Mouse (Mus musculus): Measurements from ENCODE around the gene E130218I03Rik.
A peak's percentile ranks its signal among the peaks of the same experiment; 100 is the strongest.
"Not testable (repeated sequence)": the region's sequence is repeated elsewhere in the genome, so short reads cannot be mapped to it uniquely, and the experiment has no call there.

Gene E130218I03Rik

DNA sequence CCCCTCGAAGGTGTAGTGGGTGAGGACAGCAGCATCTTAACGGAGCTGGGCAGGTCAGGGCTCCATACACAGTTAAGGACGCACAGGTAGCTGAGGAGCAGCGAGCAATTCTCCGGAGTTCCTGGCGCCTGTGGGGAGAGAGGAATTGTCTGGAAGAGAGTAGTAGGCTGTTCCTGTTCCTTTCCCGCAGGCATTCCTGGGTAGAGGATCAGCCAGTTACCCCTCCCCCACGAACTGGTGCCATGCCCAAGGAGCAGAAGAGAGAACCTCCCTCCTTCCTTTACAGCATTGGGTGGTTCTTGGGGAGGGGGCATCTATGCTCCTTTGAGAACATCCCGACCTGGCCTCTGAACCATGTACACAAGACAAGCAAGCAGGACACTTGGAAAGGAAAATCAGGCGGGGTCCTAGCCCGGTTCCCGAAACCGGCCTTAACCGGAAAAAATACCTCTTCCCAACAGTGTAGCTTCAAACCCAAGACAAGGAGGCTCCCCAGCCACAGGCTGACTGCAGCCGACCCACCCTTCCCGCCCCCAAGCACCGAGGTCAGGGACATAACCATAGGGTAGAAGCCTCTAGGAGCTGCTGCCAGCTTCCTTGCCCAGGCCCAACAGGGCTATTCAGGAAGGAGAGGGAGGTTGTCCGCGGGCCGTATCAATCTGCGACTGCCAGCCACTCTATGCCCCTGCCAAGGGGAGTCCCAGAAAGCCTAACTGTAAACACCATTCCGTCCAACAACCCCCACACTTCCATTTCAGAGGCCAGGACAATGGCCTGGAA, 8.9 kb downstream of the E130218I03Rik start:
- no peak for DNase-seq

DNA sequence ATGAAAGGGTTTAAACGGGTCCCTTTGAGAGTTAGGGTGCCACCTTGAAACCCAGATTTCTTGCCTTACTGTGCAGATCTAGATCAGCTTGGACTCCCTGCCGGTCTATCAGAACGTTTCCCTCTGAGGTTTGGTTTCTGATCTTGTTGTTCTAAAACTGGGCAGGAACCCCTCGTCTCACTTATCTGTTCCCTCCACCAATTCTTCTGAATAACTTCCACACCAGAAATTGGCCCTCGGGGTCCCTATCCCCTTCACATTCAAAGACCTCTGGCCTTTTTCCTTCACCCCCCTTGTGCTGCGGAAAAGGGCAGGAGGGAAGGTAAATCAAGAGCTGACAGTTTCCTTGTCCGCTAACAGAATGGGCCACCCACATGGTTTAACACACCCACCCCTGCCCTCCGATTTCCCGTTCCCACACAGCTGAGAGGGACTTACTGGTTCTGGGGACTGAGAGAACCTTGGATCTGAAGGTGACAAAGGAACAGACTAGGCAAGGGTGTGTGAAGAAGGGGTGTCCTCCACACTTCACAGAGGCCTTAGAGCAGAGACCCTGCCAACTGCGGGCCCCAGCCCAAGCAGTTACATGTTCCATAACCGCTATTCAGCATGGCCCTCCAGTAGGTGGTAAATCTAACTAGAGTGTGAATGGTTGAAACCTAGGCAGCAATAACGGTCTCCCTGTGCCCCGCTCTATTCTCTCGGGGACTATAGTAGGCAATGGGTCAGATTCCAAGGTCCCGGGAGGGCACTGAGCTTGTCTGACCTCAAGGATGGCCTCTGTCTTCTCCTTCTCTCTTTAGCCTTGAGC, 9.7 kb downstream of the E130218I03Rik start:
- no peak for DNase-seq

DNA sequence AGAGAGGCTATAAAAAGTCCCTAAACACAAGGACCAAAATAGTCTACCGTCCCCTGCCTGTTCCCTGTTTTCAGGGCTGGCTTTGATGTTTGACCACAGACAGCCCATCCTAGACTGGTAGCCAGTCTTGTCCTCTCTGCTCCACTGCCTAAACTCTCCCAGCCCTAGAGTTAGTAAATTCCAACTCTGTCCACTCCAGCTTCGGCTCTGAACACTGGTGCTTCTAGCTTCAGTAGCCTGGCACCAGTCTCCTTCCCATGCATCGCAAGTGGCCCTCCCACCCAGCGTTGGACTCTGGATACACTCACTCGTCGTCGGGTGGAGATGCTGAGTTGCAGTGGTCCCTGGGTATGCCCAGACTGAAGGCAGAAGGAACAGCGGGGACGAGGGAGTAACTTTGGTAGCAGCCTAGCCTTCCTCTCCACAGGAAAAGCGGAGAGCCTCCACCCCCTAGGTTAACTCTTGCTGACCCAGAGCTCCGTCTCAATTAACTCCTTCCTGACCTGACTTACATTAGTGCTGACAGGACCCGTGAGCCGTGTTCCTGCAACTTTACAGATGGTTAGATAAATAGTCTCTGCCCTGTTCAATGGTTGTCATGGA, 10.4 kb downstream of the E130218I03Rik start, which contains the start of gene Grrp1:
Gene Grrp1 (minus strand): TSS at position 385 of the 603 bp plus-strand sequence.
- no peak for DNase-seq

DNA sequence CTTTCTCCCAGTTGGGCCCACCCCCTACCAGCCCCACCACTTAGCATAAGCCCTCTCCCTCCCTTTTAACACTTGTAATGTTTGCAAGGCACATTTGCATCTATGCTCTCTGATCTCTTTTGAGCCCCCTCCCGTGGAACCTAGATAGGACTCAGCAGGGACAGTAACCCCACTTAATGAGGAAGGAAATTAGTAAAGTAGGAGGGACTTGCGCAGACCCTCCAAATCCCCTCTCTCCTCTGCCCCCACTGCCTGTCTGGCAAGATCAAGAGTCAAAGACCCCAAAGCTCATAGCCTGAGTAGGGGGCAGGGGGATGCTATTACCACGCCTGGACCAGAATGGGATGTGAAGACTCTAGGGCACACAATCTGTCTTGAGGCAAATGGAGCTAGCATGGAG, 11.4 kb downstream of the E130218I03Rik start:
- no peak for DNase-seq

DNA sequence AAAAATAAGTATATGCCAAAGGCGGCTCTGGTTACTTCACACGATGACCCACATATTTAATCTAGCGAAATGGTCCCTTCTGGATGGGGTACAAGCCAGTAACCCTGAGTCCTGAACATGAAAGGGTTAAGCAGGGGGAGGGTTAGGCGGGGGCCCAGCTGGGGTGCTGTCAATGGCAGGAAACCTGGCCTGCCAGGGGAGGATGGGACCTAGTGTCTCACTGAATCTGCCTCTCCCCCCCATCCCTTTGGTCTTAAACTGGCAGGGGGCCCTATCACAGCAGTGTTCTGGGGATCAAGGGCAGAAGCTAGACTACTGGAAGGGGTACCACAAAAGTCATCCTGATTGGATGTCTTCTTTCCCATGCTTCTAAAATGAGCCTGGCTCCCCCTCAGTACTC, 12.4 kb downstream of the E130218I03Rik start:
- no peak for DNase-seq

DNA sequence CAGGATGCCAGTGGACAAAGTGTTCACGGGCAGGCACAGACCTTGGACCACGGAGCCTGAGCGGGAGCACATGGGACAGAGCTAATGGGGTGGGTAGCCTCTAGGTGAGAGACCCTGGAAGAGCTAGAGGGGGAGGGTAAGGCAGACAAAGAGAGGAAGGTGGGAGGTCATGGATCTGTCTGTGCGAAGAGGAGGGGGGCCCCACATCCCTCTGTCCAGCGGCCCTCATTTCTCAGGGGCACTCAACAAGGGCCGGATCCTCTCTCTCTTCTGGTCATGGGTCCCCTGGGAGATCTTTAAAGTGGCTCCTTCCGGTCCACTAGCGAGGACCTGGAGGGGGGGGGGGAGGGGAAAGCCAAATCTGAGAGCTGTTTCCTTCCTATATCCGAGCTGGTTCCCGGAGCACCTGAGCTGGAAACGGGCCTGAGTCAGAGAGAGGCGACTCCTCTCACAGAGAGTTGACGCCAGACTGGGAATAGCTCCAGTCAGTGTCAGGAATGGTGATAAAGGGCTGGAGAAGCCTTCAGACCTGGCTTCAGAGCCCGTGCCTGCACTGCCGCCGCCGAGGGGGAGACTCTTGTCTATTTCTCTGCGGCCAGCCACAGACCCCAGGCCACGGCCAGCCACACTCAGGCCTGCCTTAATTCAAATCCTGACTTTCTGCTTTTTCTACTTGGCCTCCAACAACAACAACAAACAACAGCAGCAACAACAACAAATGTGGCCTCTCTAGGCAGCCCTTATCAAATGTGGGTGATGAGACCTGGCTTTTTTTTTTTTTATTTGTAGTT, 13.1 kb downstream of the E130218I03Rik start:
- DNase-seq = no peak

DNA sequence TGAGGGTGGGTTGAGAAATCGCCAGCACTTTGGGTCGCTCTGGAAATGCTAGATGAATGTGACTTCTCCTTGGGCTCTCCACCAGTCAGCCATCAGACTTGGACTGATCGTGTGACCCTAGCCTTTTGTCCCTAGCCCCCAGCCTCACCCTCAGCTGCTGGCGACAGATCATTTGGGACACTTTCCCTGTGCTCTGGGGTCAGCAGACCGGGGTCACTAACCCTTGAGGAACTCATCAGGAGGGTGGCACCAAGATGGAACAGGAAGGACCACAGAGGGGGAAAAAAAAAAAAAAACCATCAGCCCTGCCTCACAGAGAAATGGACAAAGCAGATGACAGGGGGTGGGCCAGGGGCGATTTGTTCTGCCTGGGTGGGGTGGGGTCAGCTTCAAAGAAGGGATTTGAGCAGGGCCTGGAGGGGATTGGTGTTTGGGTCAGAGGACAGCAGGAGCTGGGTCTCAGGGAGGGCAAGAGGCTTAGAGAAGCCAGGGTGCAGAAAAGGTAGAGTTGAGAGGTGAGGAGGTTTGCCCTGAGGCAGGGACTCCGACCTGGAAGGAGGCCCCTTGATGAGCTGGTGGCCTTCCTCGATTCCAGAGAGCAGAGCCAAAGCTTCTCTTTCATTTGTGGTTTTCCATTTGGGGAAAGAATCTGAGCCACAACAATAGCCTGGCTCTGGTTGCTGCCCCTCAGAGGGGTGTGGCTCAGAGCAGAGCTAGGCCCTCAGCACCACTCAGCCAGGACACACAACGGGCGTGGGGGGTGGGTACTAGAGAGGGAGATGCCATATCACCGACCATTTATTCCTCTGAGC, 13.9 kb downstream of the E130218I03Rik start:
- no peak for DNase-seq

DNA sequence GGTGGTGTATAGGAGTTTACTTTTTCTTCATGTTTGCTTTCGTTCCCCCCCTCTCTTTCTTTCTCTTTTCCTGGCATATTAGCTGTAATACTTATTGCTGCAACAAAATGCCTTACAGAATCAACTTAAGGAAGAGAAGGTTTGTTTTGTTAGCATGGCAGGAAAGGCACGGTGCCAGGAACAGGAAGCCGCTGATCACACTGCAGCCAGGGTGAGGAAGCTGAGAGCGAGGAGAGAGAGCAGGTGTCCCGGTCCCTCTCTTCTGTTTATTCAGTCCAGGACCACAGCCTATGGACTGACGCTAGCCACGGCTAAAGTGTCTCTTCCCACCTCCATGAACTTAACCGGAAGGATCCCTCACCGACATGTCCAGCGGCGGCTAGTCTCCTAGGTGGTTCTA, 14.9 kb downstream of the E130218I03Rik start:
- no peak for DNase-seq

DNA sequence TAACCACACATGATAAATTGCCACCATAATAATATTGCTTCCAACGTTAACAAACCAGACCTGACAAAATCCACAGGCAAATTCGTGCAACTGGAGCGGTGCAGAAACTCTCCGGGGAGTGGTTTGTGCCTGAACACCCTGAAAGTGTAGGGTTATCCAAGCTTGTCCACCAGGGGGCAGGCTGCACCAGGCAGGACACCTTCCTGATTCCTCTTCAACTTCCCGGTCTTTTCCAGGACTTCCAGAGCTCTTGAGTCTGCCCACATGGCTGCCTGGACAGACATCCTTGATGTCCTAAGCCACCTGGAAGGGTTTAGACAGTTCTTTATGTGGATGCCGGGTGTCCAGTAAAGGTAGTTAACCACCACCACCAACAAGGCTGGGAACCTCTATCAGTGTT, 19.7 kb downstream of the E130218I03Rik start:
- peak; percentile 66 for DNase-seq

DNA sequence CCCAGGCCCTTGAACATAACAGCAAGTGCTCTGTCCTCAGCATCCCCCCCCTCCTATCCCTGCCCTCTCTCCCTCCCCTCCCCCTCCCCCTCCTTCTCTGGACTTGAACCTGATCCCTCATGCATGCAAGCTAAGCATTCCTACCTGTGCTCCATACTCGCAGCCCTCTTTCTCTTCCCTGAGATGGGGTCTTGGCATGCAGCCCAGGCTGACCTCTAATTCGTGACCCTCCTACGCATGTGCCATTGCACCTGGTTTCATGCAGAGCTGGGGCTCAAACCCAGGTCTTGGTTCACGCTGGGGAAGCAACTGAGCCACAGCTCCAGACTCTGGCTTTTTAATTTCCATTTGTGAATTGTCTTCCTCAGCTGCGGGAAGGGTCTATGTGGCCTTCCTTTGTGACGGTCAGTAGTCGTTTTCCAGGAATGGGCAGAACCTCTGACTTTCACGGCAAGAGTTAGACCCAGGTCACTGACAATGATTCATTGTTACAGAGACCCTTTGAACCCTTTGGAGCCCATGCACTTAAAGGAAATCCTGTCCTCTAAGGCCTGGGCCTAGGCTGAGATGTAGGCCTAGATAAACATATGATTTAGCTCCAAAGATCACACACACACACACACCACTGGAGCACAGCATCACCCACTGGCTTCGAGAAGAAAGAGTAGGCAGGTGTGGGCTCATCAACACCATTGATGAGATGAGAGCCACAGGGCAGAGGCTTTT, 22.6 kb downstream of the E130218I03Rik start:
- DNase-seq = no peak

DNA sequence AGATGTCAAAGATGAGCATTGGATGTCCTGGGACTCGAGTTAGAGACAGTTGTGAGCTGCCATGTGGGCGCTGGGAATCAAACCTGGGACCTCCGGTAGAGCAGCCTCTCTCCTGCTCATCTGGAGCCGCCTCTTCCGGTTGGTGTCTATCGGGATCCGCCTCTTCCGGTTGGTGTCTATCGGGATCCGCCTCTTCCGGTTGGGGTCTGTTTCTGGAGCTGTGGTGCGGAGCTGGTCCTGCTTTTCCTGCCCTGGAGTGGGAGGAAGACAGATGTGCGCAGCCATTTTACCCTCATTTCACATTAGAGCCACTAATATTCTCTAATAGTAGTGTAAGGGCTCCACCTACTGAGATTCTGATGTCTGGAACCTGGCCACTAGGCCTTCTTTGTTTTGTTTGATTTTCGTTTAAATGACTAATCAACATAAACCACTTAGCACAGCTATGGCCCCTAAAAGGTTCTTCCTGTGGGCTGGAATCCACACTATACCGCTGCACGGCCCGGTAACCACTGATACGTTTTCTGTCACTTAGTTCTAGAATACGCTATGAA, 24.7 kb downstream of the E130218I03Rik start:
- no peak for DNase-seq

DNA sequence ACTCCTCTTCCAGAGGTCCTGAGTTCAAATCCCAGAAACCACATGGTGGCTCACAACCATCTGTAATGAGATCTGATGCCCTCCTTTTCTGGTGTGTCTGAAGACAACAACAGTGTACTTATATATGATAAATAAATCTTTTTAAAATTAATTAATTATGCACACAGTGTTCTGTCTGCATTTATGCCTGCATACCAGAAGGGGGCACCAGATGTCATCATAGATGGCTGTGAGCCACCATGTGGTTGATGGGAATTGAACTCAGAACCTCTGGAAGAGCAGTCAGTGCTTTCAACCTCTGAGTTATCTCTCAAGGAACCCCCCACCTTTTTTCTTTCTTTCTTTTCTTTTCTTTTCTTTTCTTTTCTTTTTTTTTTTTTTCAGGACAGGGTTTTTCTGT, 26.2 kb downstream of the E130218I03Rik start:
- DNase-seq = not testable (repeated sequence)

DNA sequence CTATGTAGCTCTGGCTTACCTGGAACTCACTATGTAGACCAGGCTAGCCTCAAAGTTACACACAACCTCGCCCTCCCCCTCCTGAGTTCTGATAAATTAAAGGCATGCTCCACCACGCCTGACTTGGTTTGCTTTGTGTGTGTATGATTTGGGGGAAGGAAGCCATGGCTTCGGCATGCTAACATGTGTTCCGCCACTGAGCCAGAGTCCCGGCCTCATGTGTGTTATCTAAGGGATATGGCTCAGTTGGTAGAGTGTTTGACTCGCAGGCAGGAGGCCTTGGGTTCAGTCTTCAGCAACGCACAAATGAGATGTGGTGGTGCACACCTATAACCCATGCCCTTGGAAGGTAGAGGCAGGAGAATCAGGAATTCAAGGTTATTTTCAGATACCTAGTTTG, 28.5 kb downstream of the E130218I03Rik start:
- no peak for DNase-seq

DNA sequence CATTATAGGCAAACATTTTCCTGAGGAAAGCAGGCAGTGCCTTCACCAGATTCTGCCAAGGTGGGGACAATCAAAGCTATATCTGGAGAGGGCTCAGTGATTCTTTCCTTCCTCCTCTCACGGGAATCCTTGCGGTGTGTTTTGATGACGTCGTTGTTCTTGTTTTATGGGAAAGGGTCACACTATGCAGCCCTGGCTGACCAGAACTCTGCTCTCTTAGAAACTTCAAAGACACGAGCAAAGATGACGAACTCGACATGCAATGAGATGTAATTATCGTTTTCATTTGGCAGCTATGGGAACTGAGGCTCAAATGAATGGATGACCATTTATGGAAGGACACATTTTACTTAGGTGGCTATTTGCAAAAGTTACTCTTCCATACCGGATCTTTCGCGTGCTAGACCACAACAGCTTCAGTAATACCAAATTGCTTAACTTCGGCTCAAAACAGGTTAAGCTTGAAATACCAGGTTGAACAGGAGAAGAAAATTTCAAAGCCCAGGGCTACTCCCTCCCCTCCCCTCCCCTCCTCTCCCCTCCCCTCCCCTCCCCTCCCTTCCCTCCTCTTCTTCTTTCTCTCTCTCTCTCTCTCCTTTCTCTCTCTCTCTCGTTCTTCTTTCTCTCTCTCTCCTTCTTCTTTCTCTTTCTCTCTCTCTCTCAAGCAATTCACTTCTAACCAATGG, 29.4 kb downstream of the E130218I03Rik start:
- no peak for DNase-seq

DNA sequence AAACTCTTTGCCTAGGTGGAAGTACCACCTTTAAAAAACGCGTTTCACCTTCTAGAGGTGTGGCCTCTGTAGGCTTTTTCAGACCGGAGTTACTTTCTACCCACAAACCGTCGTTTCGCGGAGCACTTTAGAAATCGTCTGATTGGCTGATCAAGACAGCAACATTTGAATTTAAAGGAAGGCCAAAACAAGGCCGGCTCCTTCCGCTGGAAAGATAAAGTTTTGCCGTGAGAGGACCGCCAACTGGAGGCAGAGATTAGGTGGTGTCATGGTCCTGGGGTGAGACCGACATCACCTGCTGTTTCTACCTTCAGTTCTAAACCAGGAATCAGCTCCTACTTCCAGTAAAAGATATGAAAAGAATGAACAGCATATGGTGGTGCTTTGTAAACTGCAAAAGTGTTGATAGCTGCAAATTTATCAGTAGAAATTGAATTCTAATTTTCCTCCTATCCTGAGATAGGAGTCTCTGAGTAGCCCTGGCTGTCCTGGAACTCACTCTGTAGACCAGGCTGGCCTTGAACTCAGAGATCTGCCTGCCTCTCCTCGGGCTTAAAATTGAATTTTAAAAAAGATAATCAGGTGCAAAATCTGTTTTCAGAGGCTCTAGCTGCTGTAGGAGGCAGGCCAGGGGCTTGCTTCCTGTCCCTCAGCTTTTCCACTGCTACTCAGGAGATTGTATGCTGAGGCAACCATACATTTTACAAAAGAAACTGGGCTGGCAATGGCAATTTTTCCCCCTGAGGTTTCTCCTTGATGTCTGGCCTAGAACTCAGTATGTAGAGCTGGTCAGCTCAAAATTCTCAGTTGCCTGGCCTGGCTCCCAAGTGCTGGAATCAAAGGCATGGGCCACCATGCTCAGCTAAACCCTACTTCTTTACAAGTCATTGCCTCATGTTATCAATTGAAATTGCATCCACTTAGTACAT, 30.2 kb downstream of the E130218I03Rik start:
- peak; percentile 85 for DNase-seq

DNA sequence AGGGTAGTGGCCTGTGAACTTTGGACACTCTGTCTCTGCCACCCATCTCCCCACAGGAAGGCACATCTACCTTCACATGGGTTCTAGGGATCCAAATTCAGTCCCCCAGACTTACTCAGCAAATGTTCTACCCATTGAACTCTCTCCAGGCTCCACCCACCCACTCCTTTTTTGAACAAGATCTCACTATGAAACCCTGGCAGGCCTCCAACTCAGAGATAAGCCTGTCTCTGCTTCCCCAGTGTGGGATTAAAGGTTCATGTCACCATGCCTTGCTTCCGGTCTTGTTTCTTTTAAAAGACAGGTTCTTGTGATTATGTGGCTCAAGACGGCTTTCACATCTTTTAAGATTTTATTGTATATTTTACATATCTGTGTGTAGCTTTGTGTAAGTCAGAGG, 41.5 kb downstream of the E130218I03Rik start:
- peak; percentile 84 for DNase-seq

DNA sequence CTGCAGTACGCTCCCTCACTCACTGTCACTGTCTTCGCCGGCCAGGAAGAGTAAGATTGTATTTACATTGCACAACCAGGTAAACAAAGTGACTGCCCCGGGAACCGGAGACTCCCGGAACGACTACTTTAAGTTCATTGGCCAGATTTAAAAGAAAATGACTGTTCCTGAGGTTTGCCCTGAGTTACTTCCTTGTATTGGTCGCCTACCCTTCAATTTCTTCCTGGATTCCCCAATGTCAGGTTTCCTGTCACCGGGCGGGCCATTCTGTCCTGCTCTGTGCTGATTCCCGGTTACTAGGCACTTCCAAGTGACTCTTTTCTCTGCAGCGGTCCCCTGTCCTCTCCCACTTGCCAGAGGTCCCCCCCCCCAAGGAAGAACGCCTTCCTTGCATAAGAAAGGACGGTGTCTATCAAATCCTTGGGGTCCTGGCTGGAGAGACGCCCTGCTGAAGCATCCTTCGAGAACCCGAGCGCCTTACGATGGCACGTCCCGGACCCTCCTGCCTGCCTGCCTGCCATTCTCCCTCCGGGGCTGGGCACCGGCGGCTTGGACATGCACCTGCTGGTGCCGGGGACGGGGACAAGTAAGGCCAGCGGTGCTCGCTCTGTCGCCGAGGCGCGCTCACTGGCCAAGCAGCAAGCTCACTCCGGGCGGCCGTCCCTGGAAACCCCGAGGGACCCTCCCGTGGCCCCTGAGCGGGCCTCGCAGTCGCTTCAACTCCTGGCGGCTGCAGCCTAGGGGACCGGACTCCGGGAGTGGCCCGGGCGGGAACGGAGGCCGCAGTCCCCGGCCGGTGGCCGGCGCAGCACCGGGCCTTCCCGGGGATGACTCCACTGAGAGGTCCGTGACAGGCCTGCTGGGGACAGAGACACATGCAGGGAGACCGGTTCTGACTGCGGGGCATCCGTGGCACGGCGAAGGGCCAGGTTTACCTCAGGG, 43.0 kb downstream of the E130218I03Rik start:
- DNase-seq = peak; percentile 54

DNA sequence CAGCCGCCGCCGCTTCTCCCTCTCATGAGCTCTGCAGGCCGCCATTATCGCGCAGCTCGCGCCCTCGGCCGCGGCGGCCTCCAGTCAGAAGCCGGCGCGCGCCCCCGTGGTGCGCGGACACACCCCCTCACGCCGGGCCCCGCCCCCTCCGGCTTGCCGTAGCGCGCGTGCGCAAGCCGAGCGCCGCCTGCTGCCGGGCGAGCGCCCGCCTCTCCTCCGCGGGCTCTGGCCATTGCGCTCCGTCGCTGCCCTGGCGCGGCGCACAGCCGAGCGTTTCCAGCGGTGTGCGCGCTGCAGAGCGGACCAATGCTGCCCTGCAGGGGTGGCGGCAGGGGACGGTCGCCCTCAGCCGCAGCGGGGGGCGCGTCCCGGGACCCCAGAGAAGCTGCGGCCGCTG, 43.7 kb downstream of the E130218I03Rik start:
- DNase-seq = peak; percentile 96
